Mouse (Mus musculus) kidney, embryonic 15.5 days (tissue): ENCODE measurements around the gene Vcl. TPM values are rescaled to one million over a fixed set of nuclear protein-coding genes. Genes with fewer than 3 reads are reported as not detected.

Source experiments
- ATAC-seq: fragments of 200-750 bp; cut with Nextera tagmentation; replicated peaks from 2 replicates; pipeline ENCODE4 v1.8.0; 2017; ENCODE audit warnings: moderate TSS enrichment; ENCODE audit not compliant: low FRiP score
- H3K27ac ChIP-seq: fragments of 300-500 bp; sonication (generic); 2 replicates; pipeline ENCODE4 v1.5.1; 2015; ENCODE audit warnings: mild to moderate bottlenecking, inconsistent platforms
- H3K27me3 ChIP-seq: fragments of 300-500 bp; sonication (generic); 2 replicates; pipeline ENCODE4 v1.6.1; 2015; ENCODE audit warnings: inconsistent platforms
- H3K36me3 ChIP-seq: fragments of 300-500 bp; sonication (generic); 2 replicates; pipeline ENCODE4 v1.6.1; 2015; ENCODE audit warnings: inconsistent platforms
- H3K4me1 ChIP-seq: fragments of 300-500 bp; sonication (generic); 2 replicates; pipeline ENCODE4 v1.6.1; 2015; ENCODE audit warnings: inconsistent platforms
- H3K4me2 ChIP-seq: fragments of 300-500 bp; sonication (generic); 2 replicates; pipeline ENCODE4 v1.6.1; 2015; ENCODE audit warnings: moderate library complexity, mild to moderate bottlenecking, inconsistent platforms
- H3K4me3 ChIP-seq: fragments of 300-500 bp; sonication (generic); replicated peaks from 2 replicates; pipeline ENCODE4 v1.5.1; 2015; ENCODE audit warnings: mild to moderate bottlenecking, inconsistent platforms
- H3K9ac ChIP-seq: fragments of 300-500 bp; sonication (generic); 2 replicates; pipeline ENCODE4 v1.6.1; 2015; ENCODE audit warnings: mild to moderate bottlenecking, inconsistent platforms
- H3K9me3 ChIP-seq: fragments of 300-500 bp; sonication (generic); replicated peaks from 2 replicates; pipeline ENCODE4 v1.6.1; 2016; ENCODE audit warnings: inconsistent platforms
- WGBS: fragments of 180-500 bp; shearing (Covaris S2); methylation state at CpG from one replicate; pipeline ENCODE4 v1.1.7; 2015; ENCODE audit warnings: mixed read lengths; 5-methylcytosine and 5-hydroxymethylcytosine counted together
- polyA plus RNA-seq: library from polyadenylated mRNA; unstranded; fragments of >200 nt; fragmentation: Nextera tagmentation; extraction: Ambion mirVana; gene quantifications from 2 replicates; pipeline ENCODE4 v1.2.1, GENCODE M21; 2015

The Vcl gene
- polyA plus RNA-seq, 1 experiment from 2014 or later: 51.3 TPM

GRCm38 (mm10) chr14:20958971-20959370, 29.8 kb downstream of the Vcl start:
- Histone ChIP-seq H3K4me3 (no peak overlapping the region), H3K9me3 (no peaks in the 10 kb centered on the region), H3K9ac (no peak overlapping the region), H3K27ac (no peak overlapping the region), H3K27me3 (no peaks in the 10 kb centered on the region), H3K4me1 (peaks cover 12% of the 10 kb centered on the region), H3K36me3 (no peaks in the 10 kb centered on the region), H3K4me2 (no peak overlapping the region)
- no peak for ATAC-seq
- 83% methylated on average over 2 of the region's 2 CpGs for WGBS

GRCm38 (mm10) chr14:20962466-20962865, 33.3 kb downstream of the Vcl start:
- Histone ChIP-seq H3K4me3 (no peak overlapping the region), H3K4me2 (no peak overlapping the region), H3K36me3 (no peaks in the 10 kb centered on the region), H3K27me3 (no peaks in the 10 kb centered on the region), H3K27ac (no peak overlapping the region), H3K4me1 (peaks cover 11% of the 10 kb centered on the region), H3K9ac (no peak overlapping the region), H3K9me3 (no peaks in the 10 kb centered on the region)
- 13% methylated on average over 1 of the region's 1 CpGs for WGBS
- no peak for ATAC-seq

- Histone ChIP-seq H3K4me1 (peaks cover 11% of the 10 kb centered on the region), H3K9ac (no peak overlapping the region), H3K27ac (no peak overlapping the region), H3K36me3 (no peaks in the 10 kb centered on the region), H3K4me3 (no peak overlapping the region), H3K4me2 (no peak overlapping the region), H3K27me3 (no peaks in the 10 kb centered on the region), H3K9me3 (no peaks in the 10 kb centered on the region)
- ATAC-seq: no peak
- WGBS: 86% methylated on average over 1 of the region's 1 CpGs
Observed at GRCm38 (mm10) chr14:20962906-20963305, 33.7 kb downstream of the Vcl start.

GRCm38 (mm10) chr14:20963863-20964262, 34.7 kb downstream of the Vcl start:
- Histone ChIP-seq H3K4me2 (no peak overlapping the region), H3K27ac (peak overlapping the region; percentile 60; the same call in 1 of the 2 replicates), H3K9me3 (no peaks in the 10 kb centered on the region), H3K4me3 (no peak overlapping the region), H3K36me3 (no peaks in the 10 kb centered on the region), H3K27me3 (no peaks in the 10 kb centered on the region), H3K9ac (no peak overlapping the region), H3K4me1 (peaks cover 14% of the 10 kb centered on the region)
- 78% methylated on average over 4 of the region's 4 CpGs for WGBS
- no peak for ATAC-seq

GRCm38 (mm10) chr14:20964285-20964684, 35.1 kb downstream of the Vcl start:
- no peak overlapping the region for H3K9ac ChIP-seq
- H3K27ac ChIP-seq: peak overlapping the region; percentile 60; the same call in 1 of the 2 replicates
- H3K27me3 ChIP-seq: no peaks in the 10 kb centered on the region
- H3K4me2 ChIP-seq: no peak overlapping the region
- H3K4me3 ChIP-seq: no peak overlapping the region
- H3K36me3 ChIP-seq: no peaks in the 10 kb centered on the region
- H3K4me1 ChIP-seq: peaks cover 18% of the 10 kb centered on the region
- no peaks in the 10 kb centered on the region for H3K9me3 ChIP-seq
- ATAC-seq: no peak
- WGBS: 18% methylated on average over 2 of the region's 2 CpGs

- Histone ChIP-seq H3K27ac (no peak overlapping the region), H3K27me3 (no peaks in the 10 kb centered on the region), H3K9me3 (no peaks in the 10 kb centered on the region), H3K4me3 (no peak overlapping the region), H3K36me3 (no peaks in the 10 kb centered on the region), H3K9ac (no peak overlapping the region), H3K4me2 (no peak overlapping the region), H3K4me1 (peaks cover 20% of the 10 kb centered on the region)
- ATAC-seq: no peak
- WGBS: 94% methylated on average over 3 of the region's 3 CpGs
Observed at GRCm38 (mm10) chr14:20966959-20967670, 37.9 kb downstream of the Vcl start.

- ATAC-seq: no peak
- WGBS: 100% methylated on average over 1 of the region's 1 CpGs
- H3K36me3 ChIP-seq: no peaks in the 10 kb centered on the region
Observed at GRCm38 (mm10) chr14:20969066-20969465, 39.9 kb downstream of the Vcl start.

GRCm38 (mm10) chr14:20970389-20970788, 41.2 kb downstream of the Vcl start:
- no peak for ATAC-seq
- Histone ChIP-seq H3K27me3 (no peaks in the 10 kb centered on the region), H3K9me3 (no peaks in the 10 kb centered on the region), H3K36me3 (no peaks in the 10 kb centered on the region), H3K27ac (no peak overlapping the region), H3K4me3 (no peak overlapping the region), H3K4me1 (peaks cover 8% of the 10 kb centered on the region), H3K4me2 (no peak overlapping the region), H3K9ac (no peak overlapping the region)
- WGBS: 50% methylated on average over 6 of the region's 6 CpGs

More at GRCm38 (mm10) chr14:20969066-20969465, 39.9 kb downstream of the Vcl start:
- Histone ChIP-seq H3K9me3 (no peaks in the 10 kb centered on the region), H3K4me1 (peaks cover 13% of the 10 kb centered on the region), H3K27me3 (no peaks in the 10 kb centered on the region), H3K4me2 (no peak overlapping the region), H3K27ac (no peak overlapping the region), H3K9ac (no peak overlapping the region), H3K4me3 (no peak overlapping the region)

- no peak overlapping the region for H3K9ac ChIP-seq
- H3K4me1 ChIP-seq: peaks cover 8% of the 10 kb centered on the region
- no peaks in the 10 kb centered on the region for H3K9me3 ChIP-seq
- ATAC-seq: no peak
- H3K4me2 ChIP-seq: no peak overlapping the region
- H3K27me3 ChIP-seq: no peaks in the 10 kb centered on the region
- H3K4me3 ChIP-seq: no peak overlapping the region
- H3K36me3 ChIP-seq: no peaks in the 10 kb centered on the region
- 90% methylated on average over 9 of the region's 9 CpGs for WGBS
- no peak overlapping the region for H3K27ac ChIP-seq
Observed at GRCm38 (mm10) chr14:20970927-20971326, 41.7 kb downstream of the Vcl start.

GRCm38 (mm10) chr14:20973821-20974220, 44.6 kb downstream of the Vcl start:
- Histone ChIP-seq H3K27ac (no peak overlapping the region), H3K9ac (no peak overlapping the region), H3K4me3 (no peak overlapping the region), H3K4me1 (peaks cover 9% of the 10 kb centered on the region), H3K36me3 (no peaks in the 10 kb centered on the region), H3K9me3 (no peaks in the 10 kb centered on the region), H3K27me3 (no peaks in the 10 kb centered on the region), H3K4me2 (no peak overlapping the region)
- ATAC-seq: no peak

- Histone ChIP-seq H3K4me3 (no peak overlapping the region), H3K27me3 (no peaks in the 10 kb centered on the region), H3K9me3 (no peaks in the 10 kb centered on the region), H3K27ac (no peak overlapping the region), H3K9ac (no peak overlapping the region), H3K4me1 (peaks cover 10% of the 10 kb centered on the region; the same call in 1 of the 2 replicates), H3K36me3 (no peaks in the 10 kb centered on the region), H3K4me2 (no peak overlapping the region)
- WGBS: 74% methylated on average over 1 of the region's 1 CpGs
- ATAC-seq: no peak
Observed at GRCm38 (mm10) chr14:20976741-20977140, 47.5 kb downstream of the Vcl start.

- Histone ChIP-seq H3K4me1 (peaks cover 10% of the 10 kb centered on the region; the same call in 1 of the 2 replicates), H3K4me3 (no peak overlapping the region), H3K27me3 (no peaks in the 10 kb centered on the region), H3K4me2 (no peak overlapping the region), H3K27ac (no peak overlapping the region), H3K36me3 (0 out of 2 replicates have a peak, but pooled peaks cover 5% of the 10 kb centered on the region), H3K9me3 (no peaks in the 10 kb centered on the region), H3K9ac (no peak overlapping the region)
- ATAC-seq: no peak
- 76% methylated on average over 2 of the region's 2 CpGs for WGBS
Observed at GRCm38 (mm10) chr14:20977726-20978125, 48.5 kb downstream of the Vcl start.

- Histone ChIP-seq H3K27ac (no peak overlapping the region), H3K27me3 (no peaks in the 10 kb centered on the region), H3K4me3 (no peak overlapping the region), H3K4me1 (peaks cover 7% of the 10 kb centered on the region; the same call in 1 of the 2 replicates), H3K4me2 (no peak overlapping the region), H3K9me3 (no peaks in the 10 kb centered on the region), H3K36me3 (peaks cover 30% of the 10 kb centered on the region; the same call in 1 of the 2 replicates), H3K9ac (no peak overlapping the region)
- WGBS: 57% methylated on average over 2 of the region's 2 CpGs
- no peak for ATAC-seq
Observed at GRCm38 (mm10) chr14:20983832-20984231, 54.6 kb downstream of the Vcl start.
